Mouse (Mus musculus): ENCODE data around the gene F2rl2. TPM values are rescaled to one million over a fixed set of nuclear protein-coding genes. Genes with fewer than 3 reads are reported as not detected.

F2rl2 gene
- polyA plus RNA-seq, 1 experiment, result 0.05 TPM

- Histone ChIP-seq H3K27me3 (ENCODE audit: control insufficient read depth, insufficient read depth, low read length) (no peaks in the 10 kb centered on the region), H3K27ac (ENCODE audit: control insufficient read depth, insufficient read depth, low read depth, low read length) (no peak overlapping the region), H3K36me3 (ENCODE audit: control insufficient read depth, insufficient read depth, low read length) (no peaks in the 10 kb centered on the region), H3K4me1 (ENCODE audit: control insufficient read depth, insufficient read depth, low read length) (no peaks in the 10 kb centered on the region), H3K4me3 (ENCODE audit: control insufficient read depth, low read depth, low read length) (no peak overlapping the region)
- no peak for TF ChIP-seq CTCF (IDR thresholded peaks at IDR 0.05; ENCODE audit: control insufficient read depth, insufficient read depth, insufficient replicate concordance, low read depth, low read length)
Measured at GRCm38 (mm10) chr13:95659432-95659831, 37.2 kb upstream of the F2rl2 start.

- Histone ChIP-seq H3K27ac (ENCODE audit: control insufficient read depth, insufficient read depth, low read depth, low read length) (no peak overlapping the region), H3K27me3 (ENCODE audit: control insufficient read depth, insufficient read depth, low read length) (no peaks in the 10 kb centered on the region), H3K36me3 (ENCODE audit: control insufficient read depth, insufficient read depth, low read length) (no peaks in the 10 kb centered on the region), H3K4me1 (ENCODE audit: control insufficient read depth, insufficient read depth, low read length) (no peaks in the 10 kb centered on the region), H3K4me3 (ENCODE audit: control insufficient read depth, low read depth, low read length) (no peak overlapping the region)
- TF ChIP-seq CTCF (IDR thresholded peaks at IDR 0.05; ENCODE audit: control insufficient read depth, insufficient read depth, insufficient replicate concordance, low read depth, low read length) (no peak), POLR2A (IDR thresholded peaks at IDR 0.05; ENCODE audit: control insufficient read depth, low read depth, low read length) (no peak)
Measured at GRCm38 (mm10) chr13:95663834-95664233, 32.8 kb upstream of the F2rl2 start.

GRCm38 (mm10) chr13:95665644-95666356, 30.9 kb upstream of the F2rl2 start:
- no peaks in the 10 kb centered on the region for H3K4me1 ChIP-seq (ENCODE audit: control insufficient read depth, insufficient read depth, low read length)
- no peak overlapping the region for H3K4me3 ChIP-seq (ENCODE audit: control insufficient read depth, low read depth, low read length)
- H3K27me3 ChIP-seq (ENCODE audit: control insufficient read depth, insufficient read depth, low read length), result no peaks in the 10 kb centered on the region
- H3K36me3 ChIP-seq (ENCODE audit: control insufficient read depth, insufficient read depth, low read length), result no peaks in the 10 kb centered on the region
- TF ChIP-seq CTCF (IDR thresholded peaks at IDR 0.05; ENCODE audit: control insufficient read depth, insufficient read depth, insufficient replicate concordance, low read depth, low read length), result no peak
- no peak for TF ChIP-seq POLR2A (IDR thresholded peaks at IDR 0.05; ENCODE audit: control insufficient read depth, low read depth, low read length)
- no peak overlapping the region for H3K27ac ChIP-seq (ENCODE audit: control insufficient read depth, insufficient read depth, low read depth, low read length)

GRCm38 (mm10) chr13:95667260-95667659, 29.4 kb upstream of the F2rl2 start:
- TF ChIP-seq POLR2A (IDR thresholded peaks at IDR 0.05; ENCODE audit: control insufficient read depth, low read depth, low read length) (no peak), CTCF (IDR thresholded peaks at IDR 0.05; ENCODE audit: control insufficient read depth, insufficient read depth, insufficient replicate concordance, low read depth, low read length) (no peak)
- H3K4me1 ChIP-seq (ENCODE audit: control insufficient read depth, insufficient read depth, low read length), result no peaks in the 10 kb centered on the region; the same call in 1 of the 2 replicates
- no peaks in the 10 kb centered on the region for H3K36me3 ChIP-seq (ENCODE audit: control insufficient read depth, insufficient read depth, low read length)

GRCm38 (mm10) chr13:95670534-95670933, 26.1 kb upstream of the F2rl2 start:
- TF ChIP-seq POLR2A (IDR thresholded peaks at IDR 0.05; ENCODE audit: control insufficient read depth, low read depth, low read length) (no peak), CTCF (IDR thresholded peaks at IDR 0.05; ENCODE audit: control insufficient read depth, insufficient read depth, insufficient replicate concordance, low read depth, low read length) (no peak)
- Histone ChIP-seq H3K36me3 (ENCODE audit: control insufficient read depth, insufficient read depth, low read length) (no peaks in the 10 kb centered on the region), H3K27me3 (ENCODE audit: control insufficient read depth, insufficient read depth, low read length) (no peaks in the 10 kb centered on the region), H3K4me3 (ENCODE audit: control insufficient read depth, low read depth, low read length) (no peak overlapping the region), H3K27ac (ENCODE audit: control insufficient read depth, insufficient read depth, low read depth, low read length) (no peak overlapping the region), H3K4me1 (ENCODE audit: control insufficient read depth, insufficient read depth, low read length) (no peaks in the 10 kb centered on the region; the same call in 1 of the 2 replicates)

More at GRCm38 (mm10) chr13:95667260-95667659, 29.4 kb upstream of the F2rl2 start:
- no peaks in the 10 kb centered on the region for H3K27me3 ChIP-seq (ENCODE audit: control insufficient read depth, insufficient read depth, low read length)
- H3K4me3 ChIP-seq (ENCODE audit: control insufficient read depth, low read depth, low read length), result no peak overlapping the region
- no peak overlapping the region for H3K27ac ChIP-seq (ENCODE audit: control insufficient read depth, insufficient read depth, low read depth, low read length)

- Histone ChIP-seq H3K4me1 (ENCODE audit: control insufficient read depth, insufficient read depth, low read length) (no peaks in the 10 kb centered on the region; the same call in 1 of the 2 replicates), H3K27me3 (ENCODE audit: control insufficient read depth, insufficient read depth, low read length) (no peaks in the 10 kb centered on the region), H3K27ac (ENCODE audit: control insufficient read depth, insufficient read depth, low read depth, low read length) (no peak overlapping the region), H3K4me3 (ENCODE audit: control insufficient read depth, low read depth, low read length) (no peak overlapping the region), H3K36me3 (ENCODE audit: control insufficient read depth, insufficient read depth, low read length) (no peaks in the 10 kb centered on the region)
- TF ChIP-seq POLR2A (IDR thresholded peaks at IDR 0.05; ENCODE audit: control insufficient read depth, low read depth, low read length) (no peak), CTCF (IDR thresholded peaks at IDR 0.05; ENCODE audit: control insufficient read depth, insufficient read depth, insufficient replicate concordance, low read depth, low read length) (no peak)
Measured at GRCm38 (mm10) chr13:95671108-95671897, 25.4 kb upstream of the F2rl2 start.

- no peaks in the 10 kb centered on the region; the same call in 1 of the 2 replicates for H3K4me1 ChIP-seq (ENCODE audit: control insufficient read depth, insufficient read depth, low read length)
- no peak overlapping the region for H3K4me3 ChIP-seq (ENCODE audit: control insufficient read depth, low read depth, low read length)
- TF ChIP-seq POLR2A (IDR thresholded peaks at IDR 0.05; ENCODE audit: control insufficient read depth, low read depth, low read length) (no peak), CTCF (IDR thresholded peaks at IDR 0.05; ENCODE audit: control insufficient read depth, insufficient read depth, insufficient replicate concordance, low read depth, low read length) (no peak)
- no peaks in the 10 kb centered on the region for H3K36me3 ChIP-seq (ENCODE audit: control insufficient read depth, insufficient read depth, low read length)
- H3K27me3 ChIP-seq (ENCODE audit: control insufficient read depth, insufficient read depth, low read length), result no peaks in the 10 kb centered on the region
- no peak overlapping the region for H3K27ac ChIP-seq (ENCODE audit: control insufficient read depth, insufficient read depth, low read depth, low read length)
Measured at GRCm38 (mm10) chr13:95672372-95672771, 24.3 kb upstream of the F2rl2 start.

Data from testis, adult 2 months (tissue).